Mouse (Mus musculus) limb, embryonic 15.5 days (tissue): ENCODE measurements at regions not wholly inside any gene's neighbourhood (a gene's known extent, or its start where the extent isn't known, plus 50 kb on each side); places are given as distances from the start of the nearest gene placed in this dataset.
A peak's percentile ranks its signal among the peaks of the same experiment; 100 is the strongest.

Experiments
- ATAC-seq: fragments of 200-750 bp; cut with Nextera tagmentation; 2 replicates; pipeline ENCODE4 v1.8.0; 2017; ENCODE audit warnings: low read depth, moderate TSS enrichment; ENCODE audit not compliant: insufficient number of reproducible peaks, low FRiP score, low TSS enrichment
- H3K27ac ChIP-seq: fragments of 300-500 bp; sonication (generic); 2 replicates; pipeline ENCODE4 v1.5.1; 2015; ENCODE audit warnings: moderate library complexity, mild to moderate bottlenecking, inconsistent platforms
- H3K27me3 ChIP-seq: fragments of 300-500 bp; sonication (generic); 2 replicates; pipeline ENCODE4 v1.6.1; 2015; ENCODE audit warnings: inconsistent platforms
- H3K36me3 ChIP-seq: fragments of 300-500 bp; sonication (generic); 2 replicates; pipeline ENCODE4 v1.6.1; 2015; ENCODE audit warnings: inconsistent platforms
- H3K4me1 ChIP-seq: fragments of 300-500 bp; sonication (generic); 2 replicates; pipeline ENCODE4 v1.6.1; 2015; ENCODE audit warnings: inconsistent platforms
- H3K4me2 ChIP-seq: fragments of 300-500 bp; sonication (generic); 2 replicates; pipeline ENCODE4 v1.6.1; 2015; ENCODE audit warnings: mild to moderate bottlenecking, inconsistent platforms
- H3K4me3 ChIP-seq: fragments of 300-500 bp; sonication (generic); 2 replicates; pipeline ENCODE4 v1.5.1; 2015; ENCODE audit warnings: mild to moderate bottlenecking, inconsistent platforms
- H3K9ac ChIP-seq: fragments of 300-500 bp; sonication (generic); 2 replicates; pipeline ENCODE4 v1.6.1; 2015; ENCODE audit warnings: inconsistent platforms
- H3K9me3 ChIP-seq: fragments of 300-500 bp; sonication (generic); 2 replicates; pipeline ENCODE4 v1.6.1; 2016; ENCODE audit warnings: inconsistent platforms
- WGBS: fragments of 180-500 bp; shearing (Covaris S2); methylation state at CpG from one replicate; pipeline ENCODE4 v1.1.7; 2015; 5-methylcytosine and 5-hydroxymethylcytosine counted together

DNA sequence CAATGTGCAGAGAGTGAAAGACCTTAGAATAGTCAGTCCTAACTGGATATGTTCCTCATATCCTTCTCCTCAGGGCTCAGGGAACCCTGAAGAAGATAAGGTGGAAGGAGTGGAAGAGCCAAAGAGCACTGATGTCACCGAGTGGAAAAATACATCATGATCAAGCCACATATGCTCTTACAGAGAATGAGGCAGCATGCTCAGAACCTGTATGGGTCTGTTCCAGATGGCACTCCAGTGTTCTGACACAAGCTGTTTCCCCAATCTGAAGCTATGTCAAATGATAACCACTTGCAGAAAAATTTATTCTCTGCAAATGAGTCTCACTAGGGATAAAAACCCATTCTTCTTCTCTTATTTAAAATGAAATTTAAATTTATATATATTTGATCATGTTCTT is 572.6 kb upstream of the Robo2 start:
- 82% methylated on average over 1 of the region's 1 CpGs for WGBS

DNA sequence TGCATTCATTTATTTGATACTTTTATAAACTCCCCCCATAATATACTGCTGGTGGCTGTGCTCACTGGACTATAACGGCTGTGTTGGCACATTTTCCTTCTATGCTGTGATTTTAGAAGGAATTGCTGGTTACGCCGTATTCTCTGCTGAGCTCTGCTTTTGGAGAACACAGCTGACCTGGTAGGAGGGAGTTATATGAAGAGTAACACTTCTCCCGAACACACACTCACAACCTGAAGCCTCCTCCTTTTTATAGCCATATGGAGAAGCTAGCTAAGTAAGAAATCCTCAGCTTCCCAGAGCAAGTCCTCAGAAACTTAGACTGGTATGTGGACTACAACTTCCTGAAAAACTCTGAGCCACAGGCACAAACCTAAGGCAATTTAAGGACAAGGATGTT is 554.5 kb upstream of the Robo2 start:
- Histone ChIP-seq H3K9me3 (no peaks in the 10 kb centered on the region), H3K27me3 (no peaks in the 10 kb centered on the region), H3K36me3 (no peaks in the 10 kb centered on the region), H3K4me3 (no peak overlapping the region), H3K9ac (no peak overlapping the region), H3K4me1 (no peaks in the 10 kb centered on the region), H3K27ac (no peak overlapping the region), H3K4me2 (no peak overlapping the region)
- 53% methylated on average over 4 of the region's 4 CpGs for WGBS
- ATAC-seq = no peak

More for the DNA sequence above, 572.6 kb upstream of the Robo2 start:
- no peaks in the 10 kb centered on the region for H3K9me3 ChIP-seq
- no peaks in the 10 kb centered on the region for H3K4me1 ChIP-seq
- H3K4me3 ChIP-seq = no peak overlapping the region
- H3K27ac ChIP-seq = no peak overlapping the region
- no peaks in the 10 kb centered on the region for H3K27me3 ChIP-seq
- no peaks in the 10 kb centered on the region for H3K36me3 ChIP-seq
- H3K4me2 ChIP-seq = no peak overlapping the region
- ATAC-seq = no peak
- H3K9ac ChIP-seq = no peak overlapping the region

DNA sequence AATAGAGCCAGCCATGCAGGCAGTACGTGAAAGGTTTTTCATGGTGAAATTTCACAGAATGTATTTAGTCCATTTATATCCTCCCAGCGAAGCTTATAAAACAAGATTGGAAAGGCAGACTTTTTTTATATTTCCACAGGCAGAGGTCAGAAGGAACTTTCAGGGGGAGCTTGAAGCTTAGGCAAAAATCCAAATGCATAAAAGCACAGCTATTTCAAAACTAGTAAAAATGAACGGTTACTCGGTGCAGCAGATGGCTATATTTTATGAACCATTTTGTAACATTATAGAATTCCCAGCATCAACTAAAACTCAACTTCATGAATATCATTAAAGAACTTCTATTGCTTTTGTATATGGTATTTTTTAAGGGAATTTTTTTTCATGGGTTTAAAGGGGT is 518.1 kb upstream of the Robo2 start:
- Histone ChIP-seq H3K4me3 (no peak overlapping the region), H3K4me1 (peaks cover 6% of the 10 kb centered on the region; the same call in 1 of the 2 replicates), H3K27ac (no peak overlapping the region), H3K9ac (no peak overlapping the region), H3K9me3 (no peaks in the 10 kb centered on the region), H3K27me3 (no peaks in the 10 kb centered on the region), H3K4me2 (no peak overlapping the region), H3K36me3 (no peaks in the 10 kb centered on the region)
- WGBS = 24% methylated on average over 4 of the region's 4 CpGs
- ATAC-seq = no peak

DNA sequence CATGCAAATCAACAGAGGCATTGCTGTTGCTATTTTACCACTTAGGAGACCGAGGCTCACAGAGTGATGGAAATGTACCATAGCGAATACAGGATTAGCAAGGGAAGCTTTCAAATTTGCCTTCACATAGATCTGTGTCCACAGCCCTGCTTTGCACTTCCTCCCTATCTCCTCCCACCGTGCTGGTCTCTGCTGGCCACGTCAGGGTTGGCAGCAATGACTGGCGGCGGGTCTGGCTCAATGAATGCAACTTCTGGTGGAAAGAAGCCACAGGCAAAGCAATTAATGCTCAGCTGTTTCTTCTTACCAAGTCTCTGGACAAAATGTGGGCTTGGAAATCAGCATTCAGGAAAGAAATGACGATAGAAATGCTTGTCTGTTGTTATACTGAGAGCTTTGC is 489.2 kb upstream of the Robo2 start:
- WGBS = 37% methylated on average over 7 of the region's 7 CpGs
- Histone ChIP-seq H3K36me3 (no peaks in the 10 kb centered on the region), H3K9me3 (no peaks in the 10 kb centered on the region), H3K9ac (no peak overlapping the region), H3K4me2 (peak overlapping the region; percentile 19; the same call in 1 of the 2 replicates), H3K27me3 (no peaks in the 10 kb centered on the region), H3K4me3 (no peak overlapping the region), H3K4me1 (0 out of 2 replicates have a peak, but pooled peaks cover 3% of the 10 kb centered on the region), H3K27ac (peak overlapping the region; percentile 27; the same call in 1 of the 2 replicates)
- no peak; the same call in 1 of the 2 replicates for ATAC-seq

DNA sequence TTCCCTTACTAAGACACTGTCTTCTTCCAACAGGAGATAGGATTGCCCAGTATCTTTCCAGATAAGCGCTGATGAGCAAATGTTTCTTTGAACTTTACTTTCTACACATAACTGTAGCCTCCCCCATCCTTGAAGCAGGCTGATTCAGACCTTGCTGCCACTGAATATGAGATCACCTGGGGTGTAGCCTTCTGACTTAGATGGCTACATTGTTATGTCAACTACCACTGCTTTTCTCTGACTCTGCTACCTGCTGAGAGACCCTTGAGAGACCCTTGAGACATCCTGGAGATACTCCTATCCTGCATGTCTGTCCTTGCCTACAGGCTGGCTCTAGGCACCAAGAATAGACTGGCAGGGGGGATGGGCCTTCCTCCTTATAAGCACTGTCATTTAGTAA is 476.1 kb upstream of the Robo2 start:
- H3K27me3 ChIP-seq = no peaks in the 10 kb centered on the region
- H3K36me3 ChIP-seq = no peaks in the 10 kb centered on the region
- no peak overlapping the region for H3K4me3 ChIP-seq
- no peaks in the 10 kb centered on the region for H3K4me1 ChIP-seq
- H3K4me2 ChIP-seq = no peak overlapping the region
- no peak overlapping the region for H3K27ac ChIP-seq
- H3K9ac ChIP-seq = no peak overlapping the region
- H3K9me3 ChIP-seq = no peaks in the 10 kb centered on the region
- 36% methylated on average over 1 of the region's 1 CpGs for WGBS
- no peak for ATAC-seq

DNA sequence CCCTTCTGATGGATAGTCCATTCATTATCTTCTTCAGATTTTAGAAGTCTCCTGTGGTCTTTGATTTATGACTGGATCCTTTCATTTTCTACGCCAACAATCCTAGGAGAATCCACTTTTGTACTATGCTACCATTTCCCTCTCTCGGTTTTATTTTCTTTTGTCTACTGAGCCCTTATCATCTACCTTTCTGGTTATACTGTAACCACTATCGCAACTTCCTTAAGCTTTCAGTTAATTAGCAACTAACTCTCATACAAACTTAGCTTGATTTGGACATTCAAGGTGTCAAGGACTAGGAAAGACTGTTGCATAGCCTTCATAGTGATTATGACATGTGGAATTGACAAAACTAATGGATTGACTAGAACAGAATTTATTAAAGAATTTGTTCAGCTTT is 467.0 kb upstream of the Robo2 start:
- H3K9ac ChIP-seq = no peak overlapping the region
- no peaks in the 10 kb centered on the region for H3K9me3 ChIP-seq
- WGBS = 94% methylated on average over 3 of the region's 3 CpGs
- H3K27ac ChIP-seq = no peak overlapping the region
- H3K4me1 ChIP-seq = no peaks in the 10 kb centered on the region
- no peak for ATAC-seq
- H3K4me3 ChIP-seq = no peak overlapping the region
- H3K4me2 ChIP-seq = no peak overlapping the region
- no peaks in the 10 kb centered on the region for H3K27me3 ChIP-seq
- no peaks in the 10 kb centered on the region for H3K36me3 ChIP-seq

DNA sequence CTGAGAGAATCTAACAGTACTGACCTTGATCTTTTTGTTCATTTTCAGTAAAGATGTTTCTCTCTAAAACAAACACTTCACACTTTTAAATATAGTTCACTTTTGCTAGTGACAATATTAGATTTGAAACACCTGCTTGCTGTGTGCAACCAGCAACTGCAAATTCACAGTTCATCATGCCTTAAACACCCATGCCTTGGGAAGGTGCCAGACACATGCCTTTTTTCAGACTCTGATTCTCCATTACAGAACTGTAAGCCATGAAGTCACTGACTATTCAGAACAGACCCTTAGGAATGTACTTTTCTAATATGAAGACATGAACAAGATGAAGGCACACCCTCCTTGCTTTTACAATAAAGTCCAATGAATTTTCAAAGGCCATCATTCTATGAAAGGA is 462.1 kb upstream of the Robo2 start:
- no peak for ATAC-seq
- Histone ChIP-seq H3K9ac (no peak overlapping the region), H3K27me3 (no peaks in the 10 kb centered on the region), H3K4me2 (no peak overlapping the region), H3K4me3 (no peak overlapping the region), H3K9me3 (no peaks in the 10 kb centered on the region), H3K27ac (no peak overlapping the region), H3K4me1 (no peaks in the 10 kb centered on the region), H3K36me3 (no peaks in the 10 kb centered on the region)

DNA sequence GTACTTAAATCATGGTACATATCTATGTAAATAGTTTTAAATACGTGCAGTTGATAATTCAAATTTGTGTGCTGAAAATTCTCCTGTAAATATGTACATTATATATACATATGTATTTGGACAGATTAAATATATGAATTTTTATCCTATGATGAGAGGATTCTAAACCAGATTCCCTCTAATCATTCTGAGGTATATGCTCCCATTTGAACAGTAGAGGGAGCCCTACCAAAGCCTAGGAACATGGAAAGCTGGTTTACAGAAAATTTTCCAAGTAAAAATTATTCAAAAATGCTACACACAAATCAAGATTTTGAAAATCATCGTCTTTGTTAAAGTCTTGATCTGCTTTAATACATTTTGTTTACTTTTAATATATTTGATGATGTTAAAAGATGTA is 446.1 kb upstream of the Robo2 start:
- H3K27ac ChIP-seq = no peak overlapping the region
- no peaks in the 10 kb centered on the region for H3K27me3 ChIP-seq
- ATAC-seq = no peak
- no peaks in the 10 kb centered on the region for H3K9me3 ChIP-seq
- H3K36me3 ChIP-seq = no peaks in the 10 kb centered on the region
- 17% methylated on average over 2 of the region's 2 CpGs for WGBS
- H3K4me2 ChIP-seq = no peak overlapping the region
- no peak overlapping the region for H3K9ac ChIP-seq
- H3K4me3 ChIP-seq = no peak overlapping the region
- H3K4me1 ChIP-seq = no peaks in the 10 kb centered on the region

DNA sequence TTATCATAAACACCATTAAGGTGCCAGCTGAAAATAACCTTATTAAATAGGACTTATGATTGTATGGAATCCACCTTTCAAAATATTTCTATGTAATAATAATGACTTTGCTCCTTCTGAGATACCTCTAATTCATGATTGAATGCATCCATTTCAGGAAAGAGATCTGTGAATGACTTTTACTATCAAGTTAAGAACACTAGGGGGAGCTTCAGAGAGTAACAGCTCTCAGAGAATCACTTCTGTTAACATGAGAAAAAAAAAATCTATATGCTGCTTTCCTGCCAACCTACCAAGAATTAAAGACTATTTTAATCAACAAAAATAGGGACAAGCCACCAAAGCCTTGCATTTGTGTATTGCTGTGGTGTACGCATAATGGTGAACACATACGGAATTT is 428.4 kb upstream of the Robo2 start:
- Histone ChIP-seq H3K9ac (no peak overlapping the region), H3K4me3 (no peak overlapping the region), H3K27me3 (no peaks in the 10 kb centered on the region), H3K4me1 (no peaks in the 10 kb centered on the region), H3K9me3 (no peaks in the 10 kb centered on the region), H3K4me2 (no peak overlapping the region), H3K36me3 (no peaks in the 10 kb centered on the region), H3K27ac (no peak overlapping the region)
- 90% methylated on average over 2 of the region's 2 CpGs for WGBS
- no peak for ATAC-seq

DNA sequence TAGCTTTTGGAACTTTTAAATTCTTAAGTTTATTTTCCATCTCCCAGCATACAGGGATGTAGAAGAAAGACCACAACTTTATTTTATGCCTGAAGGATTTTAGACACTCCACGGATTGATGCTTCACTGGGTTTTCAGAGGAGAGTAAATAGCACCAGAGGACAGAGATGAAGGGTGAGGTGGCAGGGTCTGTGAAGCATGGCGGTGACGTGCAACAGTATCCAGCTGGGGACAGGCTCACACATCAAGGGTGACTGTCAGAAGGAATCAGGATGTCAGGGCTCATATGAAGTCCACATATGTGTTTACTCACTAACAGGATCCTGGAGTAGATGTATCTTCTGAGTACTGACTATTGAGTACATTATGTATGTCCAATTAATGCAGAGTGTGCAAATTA is 402.8 kb upstream of the Robo2 start:
- H3K4me1 ChIP-seq = no peaks in the 10 kb centered on the region
- no peaks in the 10 kb centered on the region for H3K36me3 ChIP-seq
- H3K4me3 ChIP-seq = no peak overlapping the region
- H3K27me3 ChIP-seq = no peaks in the 10 kb centered on the region
- no peak for ATAC-seq
- H3K27ac ChIP-seq = no peak overlapping the region
- 80% methylated on average over 3 of the region's 3 CpGs for WGBS
- H3K4me2 ChIP-seq = no peak overlapping the region
- no peak overlapping the region for H3K9ac ChIP-seq
- no peaks in the 10 kb centered on the region for H3K9me3 ChIP-seq

DNA sequence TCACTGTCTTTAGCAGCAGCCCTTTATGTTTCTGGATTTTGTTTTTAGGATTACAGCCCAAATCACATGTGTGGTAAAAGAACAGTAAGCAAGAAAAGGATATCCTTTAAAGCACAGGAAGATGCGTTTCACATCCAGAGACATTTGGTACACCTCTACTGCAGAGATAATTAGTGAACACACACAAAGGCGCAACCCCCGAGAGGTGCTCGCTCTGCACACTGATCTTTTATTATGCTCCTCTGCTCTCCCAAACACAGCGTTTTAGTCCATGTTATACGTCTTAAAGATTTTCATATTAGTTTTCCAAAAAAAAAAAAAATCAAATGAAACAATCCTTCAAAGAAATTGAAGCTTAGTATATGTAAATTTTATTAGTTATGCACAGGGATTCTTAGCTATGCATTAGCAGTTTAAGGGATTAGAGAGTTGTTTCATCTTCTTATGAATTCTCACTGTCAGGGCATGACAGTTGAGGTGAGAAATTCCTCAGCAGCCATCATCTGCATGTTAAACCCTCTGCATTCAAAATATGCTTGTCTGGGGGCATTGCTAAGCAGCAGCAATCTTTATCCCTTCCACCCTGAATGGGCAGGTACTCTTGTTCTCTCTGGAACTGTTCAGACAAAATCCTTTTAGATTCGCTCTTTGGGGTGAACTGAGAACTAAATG is 397.7 kb upstream of the Robo2 start:
- 61% methylated on average over 7 of the region's 7 CpGs for WGBS
- Histone ChIP-seq H3K36me3 (no peaks in the 10 kb centered on the region), H3K27me3 (no peaks in the 10 kb centered on the region), H3K9ac (no peak overlapping the region), H3K9me3 (no peaks in the 10 kb centered on the region), H3K4me1 (no peaks in the 10 kb centered on the region), H3K27ac (no peak overlapping the region), H3K4me2 (no peak overlapping the region), H3K4me3 (no peak overlapping the region)
- no peak for ATAC-seq

DNA sequence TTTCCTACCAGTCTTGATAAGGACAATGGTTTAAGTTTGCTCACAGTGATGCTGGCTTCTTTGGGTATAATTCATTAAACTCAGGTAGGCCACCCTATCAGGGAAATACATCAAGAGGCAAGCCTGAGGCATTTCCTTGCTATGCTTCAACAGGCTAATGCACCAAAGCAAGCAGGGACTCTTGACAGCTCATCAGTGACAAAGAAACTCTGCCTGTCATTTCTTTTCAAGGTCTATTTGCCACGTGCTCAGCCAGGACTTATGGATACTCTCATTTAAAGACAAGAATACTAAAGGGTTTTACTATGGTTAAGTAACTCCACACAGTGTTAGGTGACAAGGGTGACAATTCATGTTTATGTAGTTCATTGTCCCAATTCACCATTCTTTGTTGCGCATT is 395.1 kb upstream of the Robo2 start:
- H3K9ac ChIP-seq = no peak overlapping the region
- H3K27me3 ChIP-seq = no peaks in the 10 kb centered on the region
- no peak overlapping the region for H3K4me3 ChIP-seq
- H3K36me3 ChIP-seq = no peaks in the 10 kb centered on the region
- no peak overlapping the region for H3K4me2 ChIP-seq
- 74% methylated on average over 2 of the region's 2 CpGs for WGBS
- H3K4me1 ChIP-seq = no peaks in the 10 kb centered on the region
- H3K27ac ChIP-seq = no peak overlapping the region
- ATAC-seq = no peak
- no peaks in the 10 kb centered on the region for H3K9me3 ChIP-seq

DNA sequence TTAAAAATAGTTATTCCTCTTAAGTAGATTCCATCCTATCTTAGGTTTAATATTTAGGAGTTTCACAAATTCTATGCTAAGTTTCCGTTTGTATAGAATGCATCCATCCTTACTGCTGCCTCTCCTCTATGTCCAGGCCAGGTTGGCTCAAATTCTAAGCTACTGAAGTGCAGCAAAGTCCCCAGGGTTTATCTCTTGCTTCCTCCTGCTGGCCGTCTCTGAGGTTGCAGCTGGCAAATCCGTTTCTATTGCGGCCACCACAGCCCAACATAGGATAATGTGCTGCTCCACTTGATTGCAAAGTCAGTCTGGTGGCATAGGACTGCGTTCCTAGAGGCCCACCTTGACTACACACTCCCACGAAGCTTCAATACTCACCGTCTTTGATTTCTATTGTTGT is 389.7 kb upstream of the Robo2 start:
- Histone ChIP-seq H3K36me3 (no peaks in the 10 kb centered on the region), H3K4me1 (no peaks in the 10 kb centered on the region), H3K9ac (no peak overlapping the region), H3K4me2 (no peak overlapping the region), H3K4me3 (no peak overlapping the region), H3K27me3 (no peaks in the 10 kb centered on the region), H3K27ac (no peak overlapping the region), H3K9me3 (no peaks in the 10 kb centered on the region)
- no peak for ATAC-seq
- WGBS = 13% methylated on average over 7 of the region's 7 CpGs
